In genomic region chr5:37036884-37037283, GRCm38 (mm10) we compare ENCODE assay signal across 30 mouse cellular contexts. TPM values are rescaled to one million over a fixed set of nuclear protein-coding genes. Genes with fewer than 3 reads are reported as not detected.
DNase-seq lines count a peak whose midpoint lies in the region; ATAC-seq and TF ChIP-seq lines count a peak whose summit lies in the region.
"Had no signal": no experiment of that assay in that cellular context is flagged by ENCODE, and none has a peak within 500 bp of the region (broad histone marks: within the 10 kb centered on the region; RNA-seq: fewer than 3 reads in every experiment).

No protein-coding gene starts in this region.

- intact Hi-C loops in gastrocnemius, adult 2 months (cut with DNase I) = no loop called here

- no peak overlapping the region for H3K27ac ChIP-seq in gastrocnemius, adult 2 months
- H3K27ac ChIP-seq: embryonic facial prominence, embryonic 15.5 days; heart, embryonic 10.5 days; hindbrain, embryonic 15.5 days; kidney, embryonic 15.5 days; limb, embryonic 15.5 days; liver, embryonic 14.5 days; lung, embryonic 15.5 days; neural tube, embryonic 12.5 days had no signal

- ATAC-seq in activated CD4-positive, CD25-positive, alpha-beta regulatory T cell, adult 4 months = peak; percentile 38
- ATAC-seq in megakaryocyte progenitor cell, adult 5-6 weeks (replicated peaks; ENCODE audit: poor library complexity) = 0 out of 2 replicates have a peak, but pooled peaks have one; percentile 6
- ATAC-seq: forebrain, embryonic 14.5 days; intestine, postnatal 0 days had no signal

- H3K4me3 ChIP-seq in gastrocnemius, adult 2 months = no peak overlapping the region
- H3K4me3 ChIP-seq: embryonic facial prominence, embryonic 15.5 days; heart, embryonic 10.5 days; hindbrain, embryonic 15.5 days; kidney, embryonic 15.5 days; limb, embryonic 15.5 days; lung, embryonic 15.5 days; neural tube, embryonic 12.5 days had no signal

- no peak for TF ChIP-seq CTCF in gastrocnemius, adult 2 months (IDR thresholded peaks at IDR 0.05)

- peak; percentile 93 for DNase-seq in 416B (ENCODE audit: low read depth)
- DNase-seq in CD8-positive naive resting alpha-beta T cell, adult 2 months (ENCODE audit: low read depth in 2 of 2, low spot score in 2 of 2) = peak; percentile 44 to 51
- DNase-seq in gastrocnemius, adult 2 months = no peak
- no peak for DNase-seq in cerebellum, postnatal 4 days (ENCODE audit: low spot score in 2 of 2)
- DNase-seq in kidney, adult 9 months = no peak
- DNase-seq: adrenal gland, postnatal 14 days; B cell, adult 2 months; cerebellum, adult 8-10 months; cerebellum, postnatal 36 days; heart, postnatal 4 days; kidney, postnatal 36 days; left cerebral cortex, postnatal 4 days; lung, postnatal 36 days; right cerebral cortex, adult 18-20 months had no signal

RNA-seq across cellular contexts. Expression of gene Wfs1, which starts 47.9 kb away (rescaled TPM):
- under 1 TPM; 0.46 to 0.79 TPM for polyA plus RNA-seq in activated CD4-positive, CD25-positive, alpha-beta regulatory T cell, adult 4 months (2017; shearing (Covaris generic))
- 1.9 and 2.1 TPM in 2 replicates for total RNA-seq in megakaryocyte progenitor cell, adult 5-6 weeks (2015)
- total RNA-seq in megakaryocyte progenitor cell, adult 5-6 weeks (2017) = 0.78 and 2.0 TPM in 2 replicates
- 10 to 100 TPM; 49.9 to 86.0 TPM for total RNA-seq in gastrocnemius, adult 2 months (2021)

RNA-seq across cellular contexts. Expression of gene Gm1043, which starts 48.3 kb away (rescaled TPM):
- polyA plus RNA-seq in activated CD4-positive, CD25-positive, alpha-beta regulatory T cell, adult 4 months (2017; shearing (Covaris generic)) = 1 to 10 TPM; 1.3 to 1.4 TPM
- not detected in 2 replicates for total RNA-seq in megakaryocyte progenitor cell, adult 5-6 weeks (2015)
- total RNA-seq in megakaryocyte progenitor cell, adult 5-6 weeks (2017) = not detected in 2 replicates
- total RNA-seq in gastrocnemius, adult 2 months (2021) = not detected
- total RNA-seq: ES-E14; gastrocnemius, adult 8-10 months; granulocyte monocyte progenitor cell, adult 5-6 weeks; heart, postnatal 4 days had no signal
- polyA plus RNA-seq: heart, embryonic 10.5 days; heart, embryonic 16.5 days; kidney, embryonic 15.5 days; liver, embryonic 14.5 days; lung, embryonic 15.5 days had no signal

Comparison
In these comparisons a context has a peak if more than half of its experiments do, and no peak if none do; other contexts are left out.
1. DNase-seq: peak in 416B (single experiment) and CD8-positive naive resting alpha-beta T cell, adult 2 months (2 of 2); none in gastrocnemius, adult 2 months (single experiment), cerebellum, postnatal 4 days (0 of 2) and kidney, adult 9 months (single experiment).
2. RNA of gene Wfs1, which starts 47.9 kb away (total RNA-seq): 49.9 to 86.0 TPM in gastrocnemius, adult 2 months; 0.78 to 2.1 TPM in megakaryocyte progenitor cell, adult 5-6 weeks; every median in the first group is over 10 times any median in the second.